Mouse (Mus musculus) intestine, embryonic 14.5 days (tissue): ENCODE data around the gene Nav2. TPM values are rescaled to one million over a fixed set of nuclear protein-coding genes. Genes with fewer than 3 reads are reported as not detected.

ENCODE experiments used
- ATAC-seq: fragments of 200-750 bp; cut with Nextera tagmentation; replicated peaks from 2 replicates; pipeline ENCODE4 v1.8.0; 2017; ENCODE audit warnings: low read depth, moderate number of reproducible peaks, moderate TSS enrichment, moderate library complexity; ENCODE audit not compliant: low FRiP score, low TSS enrichment
- DNase-seq: peaks from one replicate; pipeline ENCODE4 v3.0.0-alpha.2; 2018; ENCODE audit warnings: low spot score
- H3K27ac ChIP-seq: fragments of 300-500 bp; sonication (generic); 2 replicates; pipeline ENCODE4 v1.5.1; 2014; ENCODE audit warnings: low read depth, mild to moderate bottlenecking, control low read depth
- H3K27me3 ChIP-seq: fragments of 300-500 bp; sonication (generic); replicated peaks from 2 replicates; pipeline ENCODE4 v1.6.1; 2014; ENCODE audit warnings: low read length, control low read depth; ENCODE audit not compliant: control insufficient read depth, insufficient read depth
- H3K36me3 ChIP-seq: fragments of 300-500 bp; sonication (generic); 2 replicates; pipeline ENCODE4 v1.6.1; 2014; ENCODE audit warnings: low read length, control low read depth; ENCODE audit not compliant: control insufficient read depth, insufficient read depth
- H3K4me1 ChIP-seq: fragments of 300-500 bp; sonication (generic); replicated peaks from 2 replicates; pipeline ENCODE4 v1.6.1; 2014; ENCODE audit warnings: low read length, control low read depth, mixed read lengths; ENCODE audit not compliant: control insufficient read depth, insufficient read depth
- H3K4me2 ChIP-seq: fragments of 300-500 bp; sonication (generic); 2 replicates; pipeline ENCODE4 v1.6.1; 2014; ENCODE audit warnings: low read length
- H3K4me3 ChIP-seq: fragments of 300-500 bp; sonication (generic); 2 replicates; pipeline ENCODE4 v1.5.1; 2014; ENCODE audit warnings: low read depth, low read length, control low read depth, mixed read lengths
- H3K9ac ChIP-seq: fragments of 300-500 bp; sonication (generic); 2 replicates; pipeline ENCODE4 v1.6.1; 2014; ENCODE audit warnings: mild to moderate bottlenecking, low read length
- H3K9me3 ChIP-seq: fragments of 300-500 bp; sonication (generic); 2 replicates; pipeline ENCODE4 v1.6.1; 2016; ENCODE audit warnings: low read length, control low read depth; ENCODE audit not compliant: control insufficient read depth
- WGBS: fragments of 180-500 bp; shearing (Covaris S2); extraction: QIAGEN DNeasy Blood & Tissue Kit; methylation state at CpG from one replicate; pipeline ENCODE4 v1.1.7; 2014; 5-methylcytosine and 5-hydroxymethylcytosine counted together
- polyA plus RNA-seq: library from polyadenylated mRNA; unstranded; fragments of >200 nt; fragmentation: Nextera tagmentation; extraction: Ambion mirVana; gene quantifications from 2 replicates; pipeline ENCODE4 v1.2.1, GENCODE M21; 2014

Gene Nav2
- polyA plus RNA-seq, 1 experiment from 2014 or later: 31.5 TPM

DNA sequence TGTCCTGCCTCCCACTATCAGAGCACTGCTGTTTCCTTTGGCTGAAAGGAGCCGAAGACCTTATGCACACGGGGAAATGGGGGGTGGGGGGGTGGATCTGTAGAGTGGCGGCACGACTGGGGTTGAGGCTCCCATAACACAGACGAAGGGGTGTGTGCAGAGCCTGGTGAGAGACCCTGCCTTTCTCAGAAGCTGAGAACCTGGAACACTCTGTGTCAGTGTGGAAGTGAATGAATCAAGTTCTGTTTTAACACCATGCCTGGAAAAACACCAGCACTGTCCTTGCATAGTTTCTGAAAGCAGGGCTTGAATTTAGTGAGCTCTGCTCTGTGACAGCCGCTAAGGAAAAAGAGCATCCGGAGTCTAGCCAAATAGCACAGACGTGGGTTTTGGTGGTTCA lies 379.7 kb downstream of the Nav2 start:
- Histone ChIP-seq H3K4me3 (no peak overlapping the region), H3K9ac (no peak overlapping the region), H3K4me2 (no peak overlapping the region), H3K4me1 (peaks cover 27% of the 10 kb centered on the region), H3K27ac (peak overlapping the region; percentile 38), H3K27me3 (no peaks in the 10 kb centered on the region), H3K36me3 (no peaks in the 10 kb centered on the region), H3K9me3 (no peaks in the 10 kb centered on the region)
- DNase-seq (no peak), ATAC-seq (no peak)
- 30% methylated on average over 8 of the region's 8 CpGs for WGBS

DNA sequence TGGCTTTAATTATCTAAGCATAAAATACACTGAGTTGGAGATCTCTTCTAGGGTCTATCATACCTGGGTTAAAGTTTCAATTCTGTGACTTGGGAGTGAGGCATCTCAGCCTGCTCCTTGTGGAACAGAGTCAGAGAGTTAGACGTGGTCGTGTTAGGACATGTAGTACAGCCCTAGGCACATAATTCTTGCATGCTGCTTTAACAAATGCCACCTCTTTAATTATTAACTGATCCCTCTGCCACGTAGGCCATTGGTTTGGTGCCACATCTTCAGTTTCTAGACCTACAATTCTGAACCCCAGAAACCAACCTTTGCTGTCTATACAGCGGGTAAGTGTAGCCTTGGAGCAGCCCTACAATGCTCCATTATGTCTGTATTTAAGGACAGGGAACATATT lies 381.8 kb downstream of the Nav2 start:
- WGBS: 82% methylated on average over 4 of the region's 4 CpGs

DNA sequence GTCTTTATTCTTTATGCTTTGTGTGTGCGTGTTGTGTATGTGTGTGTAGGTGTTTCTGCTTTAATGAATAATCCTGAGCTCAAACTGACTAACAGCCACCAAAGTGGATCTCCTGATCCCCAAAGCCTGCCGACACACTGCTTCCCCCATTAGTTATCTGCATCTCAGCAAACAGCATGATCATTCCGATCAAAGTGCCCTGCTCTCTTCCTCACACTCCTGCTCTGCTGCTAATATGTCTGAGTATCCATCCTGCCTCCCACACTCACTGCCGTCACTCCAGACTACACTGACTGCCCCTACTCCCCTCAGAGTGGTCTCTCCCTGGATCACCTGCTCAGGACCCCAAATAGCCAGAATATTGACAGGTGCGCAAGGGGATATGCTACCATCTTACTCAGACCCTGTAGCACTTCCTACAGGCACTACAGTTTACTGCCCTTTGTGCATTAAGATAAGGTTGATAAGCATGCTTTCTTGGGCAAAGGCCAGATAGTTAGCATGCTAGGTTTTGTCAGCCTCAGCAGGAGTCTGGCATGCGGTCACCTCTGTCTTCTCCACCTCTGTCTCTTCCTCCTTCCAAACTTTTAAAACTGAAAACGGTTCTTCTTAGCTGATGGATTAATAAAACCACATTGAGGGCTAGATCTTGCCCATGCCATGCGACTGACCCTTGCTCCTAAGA lies 382.8 kb downstream of the Nav2 start:
- 77% methylated on average over 8 of the region's 8 CpGs for WGBS
- Histone ChIP-seq H3K4me2 (no peak overlapping the region), H3K9me3 (no peaks in the 10 kb centered on the region), H3K4me3 (no peak overlapping the region), H3K36me3 (no peaks in the 10 kb centered on the region), H3K27ac (no peak overlapping the region), H3K27me3 (no peaks in the 10 kb centered on the region), H3K9ac (no peak overlapping the region), H3K4me1 (peaks cover 10% of the 10 kb centered on the region)
- ATAC-seq: no peak; the same call in 1 of the 2 replicates
- DNase-seq: no peak

More for the DNA sequence above, 381.8 kb downstream of the Nav2 start:
- Histone ChIP-seq H3K4me1 (peaks cover 10% of the 10 kb centered on the region), H3K9me3 (no peaks in the 10 kb centered on the region), H3K9ac (no peak overlapping the region), H3K27me3 (no peaks in the 10 kb centered on the region), H3K4me2 (no peak overlapping the region), H3K4me3 (no peak overlapping the region), H3K27ac (no peak overlapping the region), H3K36me3 (no peaks in the 10 kb centered on the region)
- ATAC-seq (no peak), DNase-seq (no peak)

DNA sequence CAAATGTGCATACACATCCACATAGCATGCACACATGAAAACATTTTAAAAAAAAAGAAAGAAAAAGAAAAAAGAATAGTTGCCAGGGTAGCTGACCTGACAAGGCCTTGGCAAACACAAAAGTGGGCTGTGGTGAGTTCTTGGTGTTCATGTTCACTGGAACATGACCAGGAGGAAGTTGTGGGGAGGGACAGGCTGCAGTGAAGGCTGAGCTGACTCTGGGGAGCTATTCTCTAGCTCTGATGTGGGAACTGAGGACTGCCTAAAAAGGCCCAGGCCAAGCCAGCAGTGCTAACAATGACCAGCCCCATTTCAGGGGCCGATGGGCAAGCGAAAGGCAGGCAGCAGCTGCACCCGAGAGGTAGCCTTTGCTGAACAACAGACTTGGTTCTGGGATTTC lies 388.6 kb downstream of the Nav2 start:
- 74% methylated on average over 3 of the region's 3 CpGs for WGBS
- no peak overlapping the region for H3K9ac ChIP-seq
- H3K4me3 ChIP-seq: no peak overlapping the region

DNA sequence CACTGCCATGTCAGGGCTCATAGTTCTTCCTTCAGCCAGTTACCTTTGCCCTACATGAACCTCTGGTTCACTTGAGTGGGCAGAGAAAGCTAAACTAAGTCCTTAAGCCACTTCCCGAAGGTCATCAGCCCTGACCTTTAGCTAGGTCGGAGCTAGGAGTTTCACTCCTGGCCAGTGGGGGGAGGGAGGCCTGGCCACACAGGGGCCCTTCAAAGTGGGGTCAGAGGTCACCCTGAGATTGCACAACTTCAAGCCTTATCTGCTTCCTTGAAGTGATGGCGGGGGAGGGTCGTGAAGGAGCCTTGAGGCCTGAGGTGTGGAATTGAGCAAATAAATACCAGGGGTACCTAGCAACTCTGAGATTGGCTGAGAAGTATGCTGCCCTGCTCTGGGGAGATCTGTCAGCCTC lies 389.9 kb downstream of the Nav2 start:
- Histone ChIP-seq H3K27ac (0 out of 2 replicates have a peak overlapping the region, but pooled peaks have one; percentile 30), H3K36me3 (no peaks in the 10 kb centered on the region), H3K4me3 (no peak overlapping the region), H3K9ac (no peak overlapping the region), H3K4me2 (no peak overlapping the region), H3K27me3 (no peaks in the 10 kb centered on the region), H3K4me1 (0 out of 2 replicates have a peak, but pooled peaks cover 7% of the 10 kb centered on the region), H3K9me3 (no peaks in the 10 kb centered on the region)
- DNase-seq: no peak
- WGBS: 22% methylated on average over 4 of the region's 4 CpGs
- ATAC-seq: peak; percentile 63; the same call in 1 of the 2 replicates

More for the DNA sequence above, 388.6 kb downstream of the Nav2 start:
- DNase-seq (no peak), ATAC-seq (no peak)
- H3K27ac ChIP-seq: no peak overlapping the region
- H3K9me3 ChIP-seq: no peaks in the 10 kb centered on the region
- H3K27me3 ChIP-seq: no peaks in the 10 kb centered on the region
- no peaks in the 10 kb centered on the region for H3K36me3 ChIP-seq
- 0 out of 2 replicates have a peak, but pooled peaks cover 7% of the 10 kb centered on the region for H3K4me1 ChIP-seq
- no peak overlapping the region for H3K4me2 ChIP-seq

DNA sequence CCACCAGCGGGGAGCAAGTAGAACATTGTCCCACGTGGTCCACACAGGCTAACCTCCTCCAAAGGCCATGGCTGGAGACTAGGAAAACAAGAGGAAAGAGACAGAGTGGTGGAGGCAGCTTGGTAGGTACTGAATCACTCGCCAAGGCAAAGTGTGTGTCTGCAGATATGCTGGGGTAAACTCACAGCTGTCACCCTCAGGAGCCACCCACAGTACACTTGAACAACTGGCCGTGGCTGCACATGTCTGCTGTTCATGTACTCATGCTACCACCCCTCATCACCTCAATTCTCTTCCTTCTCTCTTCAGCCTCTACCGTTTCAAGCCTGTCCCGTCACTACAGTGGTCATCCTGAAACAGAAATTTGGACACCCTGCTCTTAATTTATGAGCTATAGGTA lies 393.0 kb downstream of the Nav2 start:
- WGBS: 79% methylated on average over 6 of the region's 6 CpGs
- no peak for ATAC-seq
- Histone ChIP-seq H3K27me3 (no peaks in the 10 kb centered on the region), H3K9me3 (no peaks in the 10 kb centered on the region), H3K4me3 (no peak overlapping the region), H3K9ac (no peak overlapping the region), H3K4me1 (peaks cover 7% of the 10 kb centered on the region; the same call in 1 of the 2 replicates), H3K27ac (no peak overlapping the region), H3K4me2 (no peak overlapping the region), H3K36me3 (no peaks in the 10 kb centered on the region)
- DNase-seq: no peak

DNA sequence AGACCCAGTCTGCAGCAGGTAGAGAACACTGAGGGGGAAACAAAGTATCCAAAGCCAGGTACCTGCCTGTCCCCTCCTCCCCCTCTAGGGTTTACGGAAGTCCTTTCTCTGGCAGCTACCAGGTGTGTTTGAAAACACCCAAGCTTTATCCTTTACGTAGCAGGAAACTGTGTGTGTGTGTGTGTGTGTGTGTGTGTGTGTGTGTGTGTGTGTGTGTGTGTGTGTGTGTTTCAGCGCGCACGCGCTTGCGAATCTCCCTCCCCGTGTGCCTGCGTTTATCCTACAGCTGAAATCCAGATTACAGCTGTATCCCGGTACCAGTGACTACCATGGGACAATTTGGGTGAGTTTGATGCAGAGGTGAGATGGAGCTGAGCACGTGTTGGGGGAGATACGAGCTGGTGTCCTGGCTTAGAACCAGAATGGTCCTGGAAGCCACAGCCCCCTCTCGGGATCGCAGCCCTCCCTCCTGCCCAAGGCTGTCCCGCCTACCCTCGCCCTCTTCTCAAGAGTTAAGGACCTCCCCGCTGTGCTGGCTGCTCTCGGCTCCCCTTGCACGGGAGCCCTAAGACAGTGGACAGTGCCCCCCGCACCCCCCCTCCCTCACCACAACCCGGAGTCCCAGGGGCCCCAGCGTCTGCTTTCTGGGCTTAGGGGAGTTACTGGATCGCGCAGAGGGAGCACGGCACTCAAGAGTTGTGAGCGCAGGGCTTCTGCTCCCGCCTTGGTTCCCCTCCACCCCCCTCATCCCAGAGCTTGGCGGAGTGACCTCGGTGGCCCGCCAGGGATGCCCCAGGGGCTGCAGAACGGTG lies 395.3 kb downstream of the Nav2 start:
- Histone ChIP-seq H3K9me3 (no peaks in the 10 kb centered on the region), H3K36me3 (no peaks in the 10 kb centered on the region), H3K27ac (peak overlapping the region; percentile 52; the same call in 1 of the 2 replicates), H3K27me3 (no peaks in the 10 kb centered on the region), H3K4me1 (peaks cover 3% of the 10 kb centered on the region; the same call in 1 of the 2 replicates), H3K9ac (peak overlapping the region; percentile 47), H3K4me3 (peak overlapping the region; percentile 41), H3K4me2 (peak overlapping the region; percentile 75)
- 1% methylated on average over 31 of the region's 31 CpGs for WGBS
- ATAC-seq: peak; percentile 86
- DNase-seq: peak; percentile 78

DNA sequence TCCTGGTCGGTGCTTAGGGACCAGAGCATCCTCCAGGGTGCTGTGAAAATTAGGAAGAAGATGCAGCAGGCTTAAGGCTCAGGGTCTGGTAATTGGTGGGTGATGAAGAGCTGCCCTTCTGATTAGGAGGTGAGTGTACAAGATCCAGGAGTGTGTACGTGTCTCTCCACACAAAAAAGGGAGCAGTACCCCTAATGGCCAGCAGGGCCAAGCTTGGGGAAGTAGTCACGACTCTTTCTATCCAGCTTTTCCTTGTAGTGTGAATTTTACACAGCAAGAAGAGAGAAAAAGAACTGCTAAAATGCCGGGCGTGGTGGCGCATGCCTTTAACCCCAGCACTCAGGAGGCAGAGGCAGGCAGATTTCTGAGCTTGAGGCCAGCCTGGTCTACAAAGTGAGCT lies 399.2 kb downstream of the Nav2 start:
- Histone ChIP-seq H3K27me3 (no peaks in the 10 kb centered on the region), H3K4me2 (no peak overlapping the region), H3K36me3 (no peaks in the 10 kb centered on the region), H3K27ac (no peak overlapping the region), H3K4me1 (no peaks in the 10 kb centered on the region; the same call in 1 of the 2 replicates), H3K9ac (no peak overlapping the region), H3K4me3 (no peak overlapping the region), H3K9me3 (0 out of 2 replicates have a peak, but pooled peaks cover 4% of the 10 kb centered on the region)
- 88% methylated on average over 6 of the region's 6 CpGs for WGBS
- ATAC-seq: no peak
- DNase-seq: no peak
